Mouse (Mus musculus) liver, embryonic 14.5 days (tissue): ENCODE data around the gene Spa17.

Experiments used
- CTCF ChIP-seq: IDR thresholded peaks from 2 replicates; pipeline ENCODE4 v1.5.1; 2016; ENCODE audit warnings: antibody characterized with exemption, low read depth, control low read depth
- EP300 ChIP-seq: IDR thresholded peaks from 2 replicates; pipeline ENCODE4 v1.6.1; 2016; ENCODE audit warnings: antibody characterized with exemption, low read depth

- TF ChIP-seq CTCF (no peak), EP300 (no peak)
Measured at GRCm38 (mm10) chr9:37656439-37656881, 42.9 kb upstream of the Spa17 start.
